Mouse (Mus musculus): ENCODE measurements around the gene Khdc1c. TPM values are rescaled to one million over a fixed set of nuclear protein-coding genes. Genes with fewer than 3 reads are reported as not detected.
"Not testable (repeated sequence)": the region's sequence is repeated elsewhere in the genome, so short reads cannot be mapped to it uniquely, and the experiment has no call there.

Khdc1c gene
- not detected for polyA plus RNA-seq (2012; fragmentation: generic; extraction: Trizol)
- long read RNA-seq, experiment 1 = 0 reads
- long read RNA-seq, experiment 2 = 0 reads

- not testable (repeated sequence) for H3ac ChIP-seq (ENCODE audit: control insufficient read depth, insufficient read length, low read depth); H3K36me3 ChIP-seq (ENCODE audit: control insufficient read depth, insufficient read depth); H3K79me3 ChIP-seq (ENCODE audit: low read depth); H3K27me3 ChIP-seq (ENCODE audit: control insufficient read depth, insufficient read depth, insufficient read length); H3K4me3 ChIP-seq (ENCODE audit: insufficient read depth, poor library complexity, severe bottlenecking); H3K79me2 ChIP-seq (ENCODE audit: control insufficient read depth, insufficient read depth)
Measured at GRCm38 (mm10) chr1:21368031-21368430, at the start of gene Khdc1c. Gene Khdc1c (plus strand): TSS chr1:21368331.

GRCm38 (mm10) chr1:21320271-21320670 is 47.9 kb upstream of the Khdc1c start:
- not testable (repeated sequence) for H3K36me3 ChIP-seq (ENCODE audit: control insufficient read depth, insufficient read depth); H3K4me3 ChIP-seq (ENCODE audit: insufficient read depth, poor library complexity, severe bottlenecking); H3K27me3 ChIP-seq (ENCODE audit: control insufficient read depth, insufficient read depth, insufficient read length); H3K79me2 ChIP-seq (ENCODE audit: control insufficient read depth, insufficient read depth); H3ac ChIP-seq (ENCODE audit: control insufficient read depth, insufficient read length, low read depth); H3K79me3 ChIP-seq (ENCODE audit: low read depth)

- no peak overlapping the region for H3K4me3 ChIP-seq (ENCODE audit: insufficient read depth, poor library complexity, severe bottlenecking)
- TF ChIP-seq FOSL1 (IDR thresholded peaks at IDR 0.05; ENCODE audit: insufficient read depth, low read length, poor library complexity, severe bottlenecking) (no peak), MYOD1 (IDR thresholded peaks at IDR 0.05; ENCODE audit: control insufficient read depth, insufficient read length, low read depth) (no peak), USF1 (IDR thresholded peaks at IDR 0.05; ENCODE audit: low read depth) (no peak)
- no peak overlapping the region for H3ac ChIP-seq (ENCODE audit: control insufficient read depth, insufficient read length, low read depth)
- no peaks in the 10 kb centered on the region for H3K79me2 ChIP-seq (ENCODE audit: control insufficient read depth, insufficient read depth)
- H3K27me3 ChIP-seq (ENCODE audit: control insufficient read depth, insufficient read depth, insufficient read length) = no peaks in the 10 kb centered on the region
- no peaks in the 10 kb centered on the region for H3K79me3 ChIP-seq (ENCODE audit: low read depth)
- H3K36me3 ChIP-seq (ENCODE audit: control insufficient read depth, insufficient read depth) = no peaks in the 10 kb centered on the region
Measured at GRCm38 (mm10) chr1:21321656-21322055, 46.5 kb upstream of the Khdc1c start.

- H3K36me3 ChIP-seq (ENCODE audit: control insufficient read depth, insufficient read depth) = no peaks in the 10 kb centered on the region
- H3ac ChIP-seq (ENCODE audit: control insufficient read depth, insufficient read length, low read depth) = no peak overlapping the region
- H3K79me3 ChIP-seq (ENCODE audit: low read depth) = no peaks in the 10 kb centered on the region
- H3K27me3 ChIP-seq (ENCODE audit: control insufficient read depth, insufficient read depth, insufficient read length) = no peaks in the 10 kb centered on the region
- TF ChIP-seq CEBPB (IDR thresholded peaks at IDR 0.05; ENCODE audit: low read depth) (no peak), MYOG (IDR thresholded peaks at IDR 0.05; ENCODE audit: control insufficient read depth, extremely low read depth, insufficient read length) (no peak), MYOD1 (IDR thresholded peaks at IDR 0.05; ENCODE audit: control insufficient read depth, insufficient read length, low read depth) (no peak), FOSL1 (IDR thresholded peaks at IDR 0.05; ENCODE audit: insufficient read depth, low read length, poor library complexity, severe bottlenecking) (no peak)
- no peaks in the 10 kb centered on the region for H3K79me2 ChIP-seq (ENCODE audit: control insufficient read depth, insufficient read depth)
- H3K4me3 ChIP-seq (ENCODE audit: insufficient read depth, poor library complexity, severe bottlenecking) = no peak overlapping the region
Measured at GRCm38 (mm10) chr1:21323996-21324574, 44.0 kb upstream of the Khdc1c start.

GRCm38 (mm10) chr1:21324633-21325032 is 43.5 kb upstream of the Khdc1c start:
- TF ChIP-seq USF1 (IDR thresholded peaks at IDR 0.05; ENCODE audit: low read depth) (no peak), MYOG (IDR thresholded peaks at IDR 0.05; ENCODE audit: control insufficient read depth, extremely low read depth, insufficient read length) (no peak)
- H3ac ChIP-seq (ENCODE audit: control insufficient read depth, insufficient read length, low read depth) = no peak overlapping the region
- H3K27me3 ChIP-seq (ENCODE audit: control insufficient read depth, insufficient read depth, insufficient read length) = no peaks in the 10 kb centered on the region
- no peaks in the 10 kb centered on the region for H3K36me3 ChIP-seq (ENCODE audit: control insufficient read depth, insufficient read depth)
- H3K4me3 ChIP-seq (ENCODE audit: insufficient read depth, poor library complexity, severe bottlenecking) = no peak overlapping the region
- no peaks in the 10 kb centered on the region for H3K79me3 ChIP-seq (ENCODE audit: low read depth)
- no peaks in the 10 kb centered on the region for H3K79me2 ChIP-seq (ENCODE audit: control insufficient read depth, insufficient read depth)

- H3K79me3 ChIP-seq (ENCODE audit: low read depth) = no peaks in the 10 kb centered on the region
- no peak for TF ChIP-seq CEBPB (IDR thresholded peaks at IDR 0.05; ENCODE audit: low read depth)
- no peak for TF ChIP-seq MAX (IDR thresholded peaks at IDR 0.05)
- no peak for TF ChIP-seq FOSL1 (IDR thresholded peaks at IDR 0.05; ENCODE audit: insufficient read depth, low read length, poor library complexity, severe bottlenecking)
- no peak for TF ChIP-seq MYOD1 (IDR thresholded peaks at IDR 0.05; ENCODE audit: control insufficient read depth, insufficient read length, low read depth)
- no peak for TF ChIP-seq USF1 (IDR thresholded peaks at IDR 0.05; ENCODE audit: low read depth)
- H3ac ChIP-seq (ENCODE audit: control insufficient read depth, insufficient read length, low read depth) = no peak overlapping the region
- H3K79me2 ChIP-seq (ENCODE audit: control insufficient read depth, insufficient read depth) = no peaks in the 10 kb centered on the region
- no peaks in the 10 kb centered on the region for H3K27me3 ChIP-seq (ENCODE audit: control insufficient read depth, insufficient read depth, insufficient read length)
- no peaks in the 10 kb centered on the region for H3K36me3 ChIP-seq (ENCODE audit: control insufficient read depth, insufficient read depth)
- no peak overlapping the region for H3K4me3 ChIP-seq (ENCODE audit: insufficient read depth, poor library complexity, severe bottlenecking)
Measured at GRCm38 (mm10) chr1:21326733-21327132, 41.4 kb upstream of the Khdc1c start.

- not testable (repeated sequence) for H3K79me2 ChIP-seq (ENCODE audit: control insufficient read depth, insufficient read depth); H3K36me3 ChIP-seq (ENCODE audit: control insufficient read depth, insufficient read depth); H3K79me3 ChIP-seq (ENCODE audit: low read depth); H3K4me3 ChIP-seq (ENCODE audit: insufficient read depth, poor library complexity, severe bottlenecking); H3K27me3 ChIP-seq (ENCODE audit: control insufficient read depth, insufficient read depth, insufficient read length); H3ac ChIP-seq (ENCODE audit: control insufficient read depth, insufficient read length, low read depth)
Measured at GRCm38 (mm10) chr1:21331161-21331560, 37.0 kb upstream of the Khdc1c start.
